Comparison of ENCODE assay signal across 9 mouse cellular contexts in genomic region chr7:126778147-126778546, GRCm38 (mm10). TPM values are rescaled to one million over a fixed set of nuclear protein-coding genes. Genes with fewer than 3 reads are reported as not detected.
DNase-seq lines count a peak whose midpoint lies in the region; ATAC-seq and TF ChIP-seq lines count a peak whose summit lies in the region.
"Had no signal": no experiment of that assay in that cellular context is flagged by ENCODE, and none has a peak within 500 bp of the region (broad histone marks: within the 10 kb centered on the region; RNA-seq: fewer than 3 reads in every experiment).

No protein-coding gene starts in this region.

- no peak for TF ChIP-seq CTCF in cerebellum, adult 2 months (IDR thresholded peaks at IDR 0.05; ENCODE audit: borderline replicate concordance, insufficient read depth, low read depth, low read length)
- no peak for TF ChIP-seq CTCF in intestine, postnatal 0 days (IDR thresholded peaks at IDR 0.05; ENCODE audit: low read depth)
- TF ChIP-seq CTCF in olfactory bulb, adult 2 months (IDR thresholded peaks at IDR 0.05; ENCODE audit: insufficient read depth, low read depth, low read length): no peak

- no peak overlapping the region for H3K27ac ChIP-seq in cerebellum, adult 2 months (ENCODE audit: insufficient read depth, low read length)
- peak overlapping the region; percentile 84; the same call in 1 of the 2 replicates for H3K27ac ChIP-seq in lung, embryonic 15.5 days
- no peak overlapping the region for H3K27ac ChIP-seq in intestine, postnatal 0 days (ENCODE audit: low read depth, low read length)
- H3K27ac ChIP-seq in olfactory bulb, adult 2 months (ENCODE audit: insufficient read depth, low read depth, low read length): 0 out of 2 replicates have a peak overlapping the region, but pooled peaks have one; percentile 14

- H3K27me3 ChIP-seq in cerebellum, adult 2 months (ENCODE audit: control insufficient read depth, insufficient read depth, low read length): no peaks in the 10 kb centered on the region
- H3K27me3 ChIP-seq in lung, embryonic 15.5 days: no peaks in the 10 kb centered on the region
- H3K27me3 ChIP-seq in intestine, postnatal 0 days (replicated peaks; ENCODE audit: control insufficient read depth, insufficient read depth, low read length): no peaks in the 10 kb centered on the region

- ATAC-seq in lung, embryonic 15.5 days (ENCODE audit: borderline replicate concordance, extremely low read depth, low FRiP score, low TSS enrichment): no peak
- ATAC-seq in intestine, postnatal 0 days: no peak

- no peaks in the 10 kb centered on the region for H3K9me3 ChIP-seq in lung, embryonic 15.5 days
- H3K9me3 ChIP-seq in intestine, postnatal 0 days (ENCODE audit: control insufficient read depth): no peaks in the 10 kb centered on the region

- DNase-seq in cerebellum, adult 2 months: peak; percentile 36 to 44
- no peak for DNase-seq in cerebellum, adult 11 months
- DNase-seq in lung, postnatal 14 days: no peak
- no peak for DNase-seq in gastrocnemius, postnatal 25 days
- DNase-seq in adrenal gland, postnatal 10 days: no peak
- DNase-seq: thymus, postnatal 25 days had no signal

- peak overlapping the region; percentile 95 for H3K4me2 ChIP-seq in lung, embryonic 15.5 days
- H3K4me2 ChIP-seq in intestine, postnatal 0 days (replicated peaks; ENCODE audit: low read depth): peak overlapping the region; percentile 99

- peak overlapping the region; percentile 84; the same call in 1 of the 2 replicates for H3K9ac ChIP-seq in lung, embryonic 15.5 days
- H3K9ac ChIP-seq in intestine, postnatal 0 days (ENCODE audit: low read depth, low read length): no peak overlapping the region

- H3K4me1 ChIP-seq in cerebellum, adult 2 months (ENCODE audit: control insufficient read depth, insufficient read depth, low read length): peaks cover 29% of the 10 kb centered on the region
- peaks cover 60% of the 10 kb centered on the region for H3K4me1 ChIP-seq in lung, embryonic 15.5 days
- no peaks in the 10 kb centered on the region; the same call in 1 of the 2 replicates for H3K4me1 ChIP-seq in intestine, postnatal 0 days (replicated peaks; ENCODE audit: control insufficient read depth, insufficient read depth, low read length)
- H3K4me1 ChIP-seq in olfactory bulb, adult 2 months (ENCODE audit: control insufficient read depth, insufficient read depth, low read length): peaks cover 28% of the 10 kb centered on the region

- H3K36me3 ChIP-seq in lung, embryonic 15.5 days: peaks cover 8% of the 10 kb centered on the region; the same call in 1 of the 2 replicates
- H3K36me3 ChIP-seq in intestine, postnatal 0 days (ENCODE audit: control insufficient read depth, insufficient read depth): peaks cover 7% of the 10 kb centered on the region; the same call in 1 of the 2 replicates

- peak overlapping the region; percentile 96 for H3K4me3 ChIP-seq in cerebellum, adult 2 months (replicated peaks; ENCODE audit: insufficient read depth, low read depth, low read length)
- peak overlapping the region; percentile 77; the same call in 1 of the 2 replicates for H3K4me3 ChIP-seq in lung, embryonic 15.5 days
- no peak overlapping the region for H3K4me3 ChIP-seq in intestine, postnatal 0 days (ENCODE audit: low read depth, low read length)
- peak overlapping the region; percentile 68 for H3K4me3 ChIP-seq in olfactory bulb, adult 2 months (ENCODE audit: insufficient read depth, low read depth, low read length)

- TF ChIP-seq POLR2A in cerebellum, adult 2 months (IDR thresholded peaks at IDR 0.05; ENCODE audit: borderline replicate concordance, insufficient read depth, low read length): no peak
- no peak for TF ChIP-seq POLR2A in olfactory bulb, adult 2 months (IDR thresholded peaks at IDR 0.05; ENCODE audit: insufficient read depth, low read depth, low read length)

- 24% methylated on average over 3 of the region's 3 CpGs for WGBS in cerebellum, adult 2 months
- WGBS in lung, embryonic 15.5 days: 75% methylated on average over 3 of the region's 3 CpGs
- WGBS in intestine, postnatal 0 days: 86% methylated on average over 3 of the region's 3 CpGs
- WGBS in olfactory bulb, adult 2 months: 72% methylated on average over 3 of the region's 3 CpGs

RNA-seq across cellular contexts. Expression of gene Ypel3, which starts 1.4 kb away (rescaled TPM):
- 628 and 636 TPM in 2 replicates for polyA plus RNA-seq in cerebellum, adult 2 months (2012; rRNA removed)
- polyA plus RNA-seq in lung, embryonic 15.5 days (2015; fragmentation: Nextera tagmentation; extraction: Ambion mirVana): 90.3 and 96.2 TPM in 2 replicates
- polyA plus RNA-seq in intestine, postnatal 0 days (2015; fragmentation: Nextera tagmentation; extraction: Ambion mirVana): 63.1 and 64.6 TPM in 2 replicates
- polyA plus RNA-seq in olfactory bulb, adult 2 months (2012; ENCODE audit: insufficient read depth, insufficient read length, low replicate concordance, missing spikeins): not detected in 2 replicates
- total RNA-seq in gastrocnemius, postnatal 25 days (2021): 10 to 100 TPM; 63.8 to 69.0 TPM
- 100 to 1,000 TPM; 140 to 147 TPM for total RNA-seq in adrenal gland, postnatal 10 days (2021)

RNA-seq across cellular contexts. Expression of gene Tbx6, which starts 3.1 kb away (rescaled TPM):
- polyA plus RNA-seq in cerebellum, adult 2 months (2012; rRNA removed): 2.2 TPM in 2 replicates
- polyA plus RNA-seq in lung, embryonic 15.5 days (2015; fragmentation: Nextera tagmentation; extraction: Ambion mirVana): 0.26 and 0.51 TPM in 2 replicates
- 0.17 TPM in 2 replicates for polyA plus RNA-seq in intestine, postnatal 0 days (2015; fragmentation: Nextera tagmentation; extraction: Ambion mirVana)
- not detected in 2 replicates for polyA plus RNA-seq in olfactory bulb, adult 2 months (2012; ENCODE audit: insufficient read depth, insufficient read length, low replicate concordance, missing spikeins)
- total RNA-seq in gastrocnemius, postnatal 25 days (2021): under 1 TPM; 0.20 to 0.62 TPM
- total RNA-seq in adrenal gland, postnatal 10 days (2021): 1 to 10 TPM in 1 of 2 experiments, under 1 TPM in 1; 0.60 to 1.2 TPM

RNA-seq across cellular contexts. Expression of gene Gdpd3, which starts 12.0 kb away (rescaled TPM):
- 6.0 and 8.0 TPM in 2 replicates for polyA plus RNA-seq in cerebellum, adult 2 months (2012; rRNA removed)
- 2.5 and 2.8 TPM in 2 replicates for polyA plus RNA-seq in lung, embryonic 15.5 days (2015; fragmentation: Nextera tagmentation; extraction: Ambion mirVana)
- polyA plus RNA-seq in intestine, postnatal 0 days (2015; fragmentation: Nextera tagmentation; extraction: Ambion mirVana): 13.9 and 14.6 TPM in 2 replicates
- not detected in 2 replicates for polyA plus RNA-seq in olfactory bulb, adult 2 months (2012; ENCODE audit: insufficient read depth, insufficient read length, low replicate concordance, missing spikeins)
- total RNA-seq in gastrocnemius, postnatal 25 days (2021): 1 to 10 TPM in 1 of 2 experiments, under 1 TPM in 1; 0.49 to 1.6 TPM
- total RNA-seq in adrenal gland, postnatal 10 days (2021): 1 to 10 TPM; 3.4 to 8.6 TPM

RNA-seq across cellular contexts. Expression of gene Ppp4c, which starts 14.1 kb away (rescaled TPM):
- 110 and 119 TPM in 2 replicates for polyA plus RNA-seq in cerebellum, adult 2 months (2012; rRNA removed)
- 260 and 262 TPM in 2 replicates for polyA plus RNA-seq in lung, embryonic 15.5 days (2015; fragmentation: Nextera tagmentation; extraction: Ambion mirVana)
- polyA plus RNA-seq in intestine, postnatal 0 days (2015; fragmentation: Nextera tagmentation; extraction: Ambion mirVana): 134 and 135 TPM in 2 replicates
- not detected in 2 replicates for polyA plus RNA-seq in olfactory bulb, adult 2 months (2012; ENCODE audit: insufficient read depth, insufficient read length, low replicate concordance, missing spikeins)
- 10 to 100 TPM; 21.7 to 26.8 TPM for total RNA-seq in gastrocnemius, postnatal 25 days (2021)
- total RNA-seq in adrenal gland, postnatal 10 days (2021): 100 to 1,000 TPM; 103 to 107 TPM

RNA-seq across cellular contexts. Expression of gene Mapk3, which starts 18.7 kb away (rescaled TPM):
- polyA plus RNA-seq in cerebellum, adult 2 months (2012; rRNA removed): 212 and 229 TPM in 2 replicates
- 132 and 135 TPM in 2 replicates for polyA plus RNA-seq in lung, embryonic 15.5 days (2015; fragmentation: Nextera tagmentation; extraction: Ambion mirVana)
- polyA plus RNA-seq in intestine, postnatal 0 days (2015; fragmentation: Nextera tagmentation; extraction: Ambion mirVana): 131 and 142 TPM in 2 replicates
- 208 and 343 TPM in 2 replicates for polyA plus RNA-seq in olfactory bulb, adult 2 months (2012; ENCODE audit: insufficient read depth, insufficient read length, low replicate concordance, missing spikeins)
- total RNA-seq in gastrocnemius, postnatal 25 days (2021): 10 to 100 TPM; 21.4 to 23.8 TPM
- total RNA-seq in adrenal gland, postnatal 10 days (2021): 100 to 1,000 TPM; 125 to 158 TPM

Comparison
In these comparisons a context has a peak if more than half of its experiments do, and no peak if none do; other contexts are left out.
1. DNase-seq: peak in cerebellum, adult 2 months (2 of 2); none in cerebellum, adult 11 months (single experiment), lung, postnatal 14 days (single experiment), gastrocnemius, postnatal 25 days (single experiment) and adrenal gland, postnatal 10 days (single experiment).
2. H3K27ac ChIP-seq: peak in lung, embryonic 15.5 days (single experiment) and olfactory bulb, adult 2 months (single experiment); none in cerebellum, adult 2 months (single experiment) and intestine, postnatal 0 days (single experiment).
3. RNA of gene Ypel3, which starts 1.4 kb away (polyA plus RNA-seq): 628 to 636 TPM in cerebellum, adult 2 months, 90.3 to 96.2 TPM in lung, embryonic 15.5 days and 63.1 to 64.6 TPM in intestine, postnatal 0 days; not detected in olfactory bulb, adult 2 months; every median in the first group is over 10 times any median in the second.